Mouse (Mus musculus) testis, adult 2 months (tissue): ENCODE measurements around the gene Chek2.

ENCODE experiments used
- CTCF ChIP-seq: fragments of 200-500 bp; IDR thresholded peaks from 2 replicates; pipeline ENCODE4 v1.5.1; 2012; ENCODE audit warnings: low read depth, mild to moderate bottlenecking, inconsistent platforms, low read length, moderate library complexity; ENCODE audit not compliant: control insufficient read depth, insufficient read depth, insufficient replicate concordance
- POLR2A ChIP-seq: fragments of 200-500 bp; IDR thresholded peaks from 2 replicates; pipeline ENCODE4 v1.6.1; 2012; ENCODE audit warnings: low read depth, mild to moderate bottlenecking, inconsistent platforms, low read length, moderate library complexity; ENCODE audit not compliant: control insufficient read depth

- TF ChIP-seq CTCF, result no peak
- TF ChIP-seq POLR2A, result no peak
Measured at GRCm38 (mm10) chr5:110852990-110853389, 13.2 kb downstream of the Chek2 start.
